Mouse (Mus musculus): Measurements from ENCODE around the gene Enpp3. TPM values are rescaled to one million over a fixed set of nuclear protein-coding genes. Genes with fewer than 3 reads are reported as not detected.
A peak's percentile ranks its signal among the peaks of the same experiment; 100 is the strongest.

Enpp3 gene
- polyA plus RNA-seq, 2 experiments = 2.2 to 3.2 TPM

DNA sequence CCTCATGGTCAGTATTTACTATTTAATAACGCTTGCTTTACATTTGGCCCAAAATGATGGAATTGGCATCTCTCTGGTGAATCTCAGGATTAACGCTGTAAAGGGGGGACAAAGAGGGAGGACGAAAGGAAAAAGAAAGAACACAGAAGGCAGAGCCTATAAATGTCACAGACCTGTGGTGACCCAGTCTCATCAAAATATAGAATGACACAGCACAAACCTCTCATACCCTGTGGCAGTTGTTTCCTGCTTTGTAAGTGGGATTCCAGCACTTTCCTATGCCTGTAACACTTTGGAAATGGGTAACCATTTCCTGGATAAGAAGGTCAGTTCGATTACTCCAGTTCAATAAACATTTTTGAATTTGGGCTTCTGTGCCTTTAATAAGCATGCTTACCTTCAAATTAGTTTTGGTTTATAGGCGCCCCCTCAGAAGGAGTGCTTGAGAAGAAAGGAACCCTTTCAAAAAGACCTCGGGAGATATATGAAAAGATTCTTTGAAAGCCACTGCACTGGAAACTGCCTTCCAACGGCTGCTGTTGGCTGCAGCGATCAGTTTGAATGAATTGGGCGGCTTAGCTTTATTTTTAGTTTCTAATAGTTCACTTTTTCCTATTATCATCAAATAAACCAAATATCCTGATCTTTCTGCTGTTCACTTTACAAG, 87.6 kb downstream of the Enpp3 start:
- WGBS (ENCODE audit: insufficient replicate concordance) = 60% methylated on average over 9 of the region's 9 CpGs
- H3K36me3 ChIP-seq (replicated peaks; ENCODE audit: control insufficient read depth, insufficient read depth, low read depth) = no peaks in the 10 kb centered on the region
- ATAC-seq (ENCODE audit: insufficient read depth) (no peak), DNase-seq (ENCODE audit: low read depth in 3 of 3, low spot score in 3 of 3) (no peak)
- peak overlapping the region; percentile 59 for H3K4me2 ChIP-seq (ENCODE audit: low read depth)
- H3K4me1 ChIP-seq (replicated peaks; ENCODE audit: control insufficient read depth in 2 of 2, insufficient read depth in 2 of 2, low read length in 1 of 2) = peaks cover 8 to 26% of the 10 kb centered on the region in 2 experiments
- no peaks in the 10 kb centered on the region for H3K9me3 ChIP-seq (ENCODE audit: control insufficient read depth, low read length)
- H3K4me3 ChIP-seq (ENCODE audit: insufficient read depth in 1 of 2, low read depth in 2 of 2, low read length in 2 of 2) = peak overlapping the region in 1 of 2 experiments; percentile 44; a peak in 2 of 4 replicates
- H3K27ac ChIP-seq = no peak overlapping the region
- no peaks in the 10 kb centered on the region for H3K27me3 ChIP-seq (ENCODE audit: control insufficient read depth, insufficient read depth, low read length)
- TF ChIP-seq CTCF (IDR thresholded peaks at IDR 0.05; ENCODE audit: low read depth) = no peak
- TF ChIP-seq EP300 (IDR thresholded peaks at IDR 0.05; ENCODE audit: low read depth) = no peak
- H3K9ac ChIP-seq (replicated peaks) = peak overlapping the region; percentile 54; the same call in 1 of the 2 replicates

DNA sequence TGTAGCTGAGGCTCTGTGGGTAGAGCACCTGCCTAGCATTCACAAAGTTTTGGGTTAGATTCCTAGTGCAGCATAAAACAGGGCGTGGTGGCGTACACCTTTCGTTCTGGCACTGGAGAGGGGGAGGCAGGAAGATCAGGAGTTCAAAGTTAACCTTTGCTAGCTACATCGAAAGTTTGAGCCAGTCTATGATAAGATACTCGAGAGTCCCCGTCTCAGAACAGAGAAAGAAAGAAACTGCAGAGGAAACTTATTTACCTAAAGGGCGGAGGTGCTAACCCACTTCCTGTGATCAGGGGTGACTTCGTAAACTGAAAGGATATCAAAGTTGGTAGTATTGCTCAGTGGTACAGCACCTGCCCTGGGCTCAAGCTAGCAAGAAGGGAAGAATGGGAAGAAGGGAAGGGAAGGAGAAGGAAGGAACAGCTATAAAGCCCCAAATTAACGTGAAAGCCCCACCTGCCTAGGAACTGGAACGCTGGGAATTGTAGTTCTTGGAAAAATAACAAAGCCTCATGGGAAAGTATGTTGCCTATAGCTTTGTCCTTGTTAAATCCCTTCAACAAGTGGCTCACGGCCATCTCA, 88.3 kb downstream of the Enpp3 start:
- peaks cover 8 to 24% of the 10 kb centered on the region in 2 experiments for H3K4me1 ChIP-seq (replicated peaks; ENCODE audit: control insufficient read depth in 2 of 2, insufficient read depth in 2 of 2, low read length in 1 of 2)
- H3K27me3 ChIP-seq (ENCODE audit: control insufficient read depth, insufficient read depth, low read length) = no peaks in the 10 kb centered on the region
- peak overlapping the region; percentile 44 to 63 for H3K4me3 ChIP-seq (ENCODE audit: insufficient read depth in 1 of 2, low read depth in 2 of 2, low read length in 2 of 2)
- ATAC-seq (ENCODE audit: insufficient read depth) = no peak
- H3K36me3 ChIP-seq (replicated peaks; ENCODE audit: control insufficient read depth, insufficient read depth, low read depth) = no peaks in the 10 kb centered on the region
- 23% methylated on average over 11 of the region's 11 CpGs for WGBS (ENCODE audit: insufficient replicate concordance)
- peak overlapping the region; percentile 59 for H3K4me2 ChIP-seq (ENCODE audit: low read depth)
- no peak overlapping the region for H3K27ac ChIP-seq
- DNase-seq (ENCODE audit: low read depth in 3 of 3, low spot score in 3 of 3) = no peak
- H3K9ac ChIP-seq (replicated peaks) = peak overlapping the region; percentile 54
- no peaks in the 10 kb centered on the region for H3K9me3 ChIP-seq (ENCODE audit: control insufficient read depth, low read length)
- TF ChIP-seq EP300 (IDR thresholded peaks at IDR 0.05; ENCODE audit: low read depth) (no peak), CTCF (IDR thresholded peaks at IDR 0.05; ENCODE audit: low read depth) (no peak)

GRCm38 (mm10) chr10:24753536-24754250, 88.9 kb downstream of the Enpp3 start:
- WGBS (ENCODE audit: insufficient replicate concordance) = 58% methylated on average over 16 of the region's 16 CpGs
- no peaks in the 10 kb centered on the region for H3K9me3 ChIP-seq (ENCODE audit: control insufficient read depth, low read length)
- H3K36me3 ChIP-seq (replicated peaks; ENCODE audit: control insufficient read depth, insufficient read depth, low read depth) = no peaks in the 10 kb centered on the region
- H3K27ac ChIP-seq = no peak overlapping the region
- peaks cover 8 to 22% of the 10 kb centered on the region in 2 experiments for H3K4me1 ChIP-seq (replicated peaks; ENCODE audit: control insufficient read depth in 2 of 2, insufficient read depth in 2 of 2, low read length in 1 of 2)
- DNase-seq (ENCODE audit: low read depth in 3 of 3, low spot score in 3 of 3) = no peak
- TF ChIP-seq EP300 (IDR thresholded peaks at IDR 0.05; ENCODE audit: low read depth) (no peak), CTCF (IDR thresholded peaks at IDR 0.05; ENCODE audit: low read depth) (no peak)
- no peak for ATAC-seq (ENCODE audit: insufficient read depth)
- peak overlapping the region; percentile 54; the same call in 1 of the 2 replicates for H3K9ac ChIP-seq (replicated peaks)
- H3K4me3 ChIP-seq (ENCODE audit: insufficient read depth in 1 of 2, low read depth in 2 of 2, low read length in 2 of 2) = peak overlapping the region; percentile 44 to 63
- no peaks in the 10 kb centered on the region for H3K27me3 ChIP-seq (ENCODE audit: control insufficient read depth, insufficient read depth, low read length)
- peak overlapping the region; percentile 59 for H3K4me2 ChIP-seq (ENCODE audit: low read depth)

DNA sequence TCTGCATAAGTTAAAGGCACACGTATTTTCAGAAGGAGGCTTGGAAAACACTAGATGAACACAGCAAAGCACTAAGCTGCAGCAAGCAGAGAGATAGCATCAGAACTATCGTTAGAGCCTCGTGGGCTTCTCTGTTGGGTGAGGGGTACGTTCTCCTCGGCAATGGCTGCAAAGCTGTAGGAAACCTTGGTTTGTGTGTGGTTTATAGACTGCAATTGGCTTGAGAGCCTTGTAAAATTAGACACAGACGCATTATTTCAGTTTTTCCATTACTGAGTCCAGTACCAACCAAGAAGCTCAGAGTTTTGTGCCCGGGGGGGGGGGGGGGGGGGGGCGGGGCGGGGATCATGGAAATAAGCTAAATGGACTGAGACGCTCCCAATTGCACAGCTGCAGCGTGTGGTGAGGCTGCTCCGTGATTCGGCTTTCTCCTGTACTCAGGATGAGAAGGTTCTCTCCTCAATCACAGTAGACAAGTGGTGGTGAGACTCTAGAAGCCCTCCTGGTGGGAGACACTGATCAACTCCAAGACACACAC, 99.6 kb downstream of the Enpp3 start:
- Histone ChIP-seq H3K27ac (no peak overlapping the region), H3K4me2 (ENCODE audit: low read depth) (no peak overlapping the region), H3K4me3 (ENCODE audit: insufficient read depth in 1 of 2, low read depth in 2 of 2, low read length in 2 of 2) (no peak overlapping the region), H3K9me3 (ENCODE audit: control insufficient read depth, low read length) (no peaks in the 10 kb centered on the region), H3K36me3 (replicated peaks; ENCODE audit: control insufficient read depth, insufficient read depth, low read depth) (no peaks in the 10 kb centered on the region), H3K27me3 (ENCODE audit: control insufficient read depth, insufficient read depth, low read length) (no peaks in the 10 kb centered on the region), H3K4me1 (replicated peaks; ENCODE audit: control insufficient read depth in 2 of 2, insufficient read depth in 2 of 2, low read length in 1 of 2) (no peaks in the 10 kb centered on the region), H3K9ac (replicated peaks) (no peak overlapping the region)
- DNase-seq (ENCODE audit: low read depth in 3 of 3, low spot score in 3 of 3) (no peak), ATAC-seq (ENCODE audit: insufficient read depth) (no peak)
- WGBS (ENCODE audit: insufficient replicate concordance) = 66% methylated on average over 13 of the region's 13 CpGs
- TF ChIP-seq EP300 (IDR thresholded peaks at IDR 0.05; ENCODE audit: low read depth) = no peak
- no peak for TF ChIP-seq CTCF (IDR thresholded peaks at IDR 0.05; ENCODE audit: low read depth)
